Mouse (Mus musculus): ENCODE results near the gene Dpt. TPM values are rescaled to one million over a fixed set of nuclear protein-coding genes. Genes with fewer than 3 reads are reported as not detected.
"Not testable (repeated sequence)": the region's sequence is repeated elsewhere in the genome, so short reads cannot be mapped to it uniquely, and the experiment has no call there.

Gene Dpt
- total RNA-seq, 4 experiments from 2014 or later = 0.18 to 0.42 (median 0.21) TPM; not detected in 1

- no peak for DNase-seq (ENCODE audit: low spot score in 2 of 2)
Measured at GRCm38 (mm10) chr1:164817331-164817730, 20.9 kb downstream of the Dpt start.

DNA sequence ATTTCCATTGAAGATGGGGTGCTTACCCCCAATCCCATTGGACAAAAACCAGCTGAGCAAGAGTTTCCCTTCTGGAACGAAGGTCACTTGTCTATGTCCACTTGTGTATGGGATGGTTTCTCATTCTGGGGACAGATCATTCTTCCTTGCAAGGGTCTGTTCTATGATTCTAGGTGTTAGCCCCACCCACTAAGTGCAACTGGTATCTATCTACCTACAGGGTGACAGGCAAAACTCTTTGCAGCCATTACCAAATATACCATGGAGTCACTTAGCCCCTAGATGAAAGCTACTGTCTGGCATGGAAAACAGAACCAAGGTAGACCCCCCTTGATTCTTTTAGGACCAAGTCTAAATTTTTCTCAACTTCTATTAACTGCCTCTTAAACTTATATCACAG, 24.9 kb downstream of the Dpt start:
- DNase-seq (ENCODE audit: low spot score in 2 of 2) = no peak

- DNase-seq (ENCODE audit: low spot score in 2 of 2) = no peak
Measured at GRCm38 (mm10) chr1:164821821-164822220, 25.4 kb downstream of the Dpt start.

DNA sequence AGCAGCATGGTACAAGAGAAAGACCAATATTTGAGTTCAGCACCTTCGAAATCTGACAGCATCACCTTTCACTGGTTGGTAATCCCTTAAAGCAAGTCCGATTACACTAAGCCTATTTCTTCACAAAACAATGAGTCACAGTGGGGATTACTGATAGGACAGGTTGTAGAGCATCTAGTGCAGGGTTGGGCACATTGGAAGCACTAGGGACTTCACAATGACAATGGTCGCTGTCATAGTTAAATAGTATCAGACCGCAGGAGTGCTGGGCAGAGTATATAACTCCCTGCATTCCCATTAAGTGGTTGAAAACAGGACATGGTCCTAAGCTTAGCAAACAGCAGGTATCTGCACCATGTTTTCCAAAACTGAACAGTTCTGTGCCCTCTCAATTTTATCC, 25.8 kb downstream of the Dpt start:
- no peak for DNase-seq (ENCODE audit: low spot score in 2 of 2)

GRCm38 (mm10) chr1:164824896-164825295, 28.5 kb downstream of the Dpt start:
- no peak for DNase-seq (ENCODE audit: low spot score in 2 of 2)

DNA sequence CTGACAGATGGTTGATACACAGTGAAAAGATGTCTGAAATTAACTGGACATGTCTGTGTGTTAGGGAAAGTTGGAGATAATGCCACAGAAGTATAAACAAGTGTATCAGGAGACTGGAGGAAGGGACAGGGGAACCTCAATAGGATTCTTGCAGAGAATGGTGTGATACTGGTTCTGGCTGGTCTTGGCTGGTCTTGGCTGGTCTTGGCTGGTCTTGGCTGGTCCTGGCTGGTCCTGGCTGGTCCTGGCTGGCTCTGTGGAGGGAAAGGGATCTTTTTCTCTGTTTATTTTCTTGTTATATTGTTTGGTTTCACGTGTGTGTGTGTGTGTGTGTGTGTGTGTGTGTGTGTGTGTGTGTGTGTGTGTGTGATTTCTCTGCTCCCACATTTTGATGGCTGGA, 33.4 kb downstream of the Dpt start:
- no peak for DNase-seq (ENCODE audit: low spot score in 2 of 2)

DNA sequence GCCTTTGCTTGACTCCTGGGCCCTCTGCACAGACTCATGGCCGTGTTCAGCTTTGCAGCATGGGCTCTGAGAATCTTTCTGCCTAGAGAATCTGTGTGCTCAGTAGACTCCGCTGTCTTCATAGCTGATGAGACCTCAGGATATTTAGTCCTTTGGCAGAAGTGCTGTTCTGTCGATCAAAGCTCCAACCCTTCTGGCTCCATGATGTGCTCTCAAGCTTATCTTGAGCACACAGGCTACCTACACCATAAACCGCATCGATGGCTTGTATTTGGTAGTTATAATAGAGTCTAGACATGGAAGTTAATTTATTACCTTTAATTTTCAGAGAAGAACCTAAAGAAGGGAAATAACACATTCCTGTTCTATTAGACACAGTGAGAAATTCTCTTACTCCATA, 36.0 kb downstream of the Dpt start:
- no peak for DNase-seq (ENCODE audit: low spot score in 2 of 2)

GRCm38 (mm10) chr1:164848616-164849265, 52.3 kb downstream of the Dpt start:
- peak in 1 of 2 experiments; percentile 43 for DNase-seq (ENCODE audit: low spot score in 2 of 2)

DNA sequence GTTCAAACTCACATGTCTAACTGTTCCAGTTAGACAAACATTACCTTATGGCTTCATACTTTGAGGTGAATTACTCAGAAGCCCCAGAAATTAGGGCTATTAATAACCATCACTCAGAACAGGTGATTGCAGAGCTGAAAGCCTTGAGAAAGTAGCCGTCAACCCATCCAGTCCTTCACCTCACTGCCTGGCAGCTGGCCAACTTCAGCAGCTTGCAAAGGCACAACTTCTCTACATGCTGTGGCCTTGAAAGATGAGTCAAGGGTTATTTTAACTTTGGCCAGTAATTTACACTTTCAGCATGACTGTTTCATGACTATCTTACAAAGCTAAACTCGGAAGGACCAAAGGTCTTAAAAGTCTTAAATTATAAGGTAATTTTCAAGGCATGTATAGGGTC, 59.3 kb downstream of the Dpt start:
- DNase-seq (ENCODE audit: low spot score in 2 of 2) = not testable (repeated sequence)

GRCm38 (mm10) chr1:164859952-164860351, 63.5 kb downstream of the Dpt start:
- no peak for DNase-seq (ENCODE audit: low spot score in 2 of 2)

GRCm38 (mm10) chr1:164860782-164861181, 64.3 kb downstream of the Dpt start:
- DNase-seq (ENCODE audit: low spot score in 2 of 2) = no peak

DNA sequence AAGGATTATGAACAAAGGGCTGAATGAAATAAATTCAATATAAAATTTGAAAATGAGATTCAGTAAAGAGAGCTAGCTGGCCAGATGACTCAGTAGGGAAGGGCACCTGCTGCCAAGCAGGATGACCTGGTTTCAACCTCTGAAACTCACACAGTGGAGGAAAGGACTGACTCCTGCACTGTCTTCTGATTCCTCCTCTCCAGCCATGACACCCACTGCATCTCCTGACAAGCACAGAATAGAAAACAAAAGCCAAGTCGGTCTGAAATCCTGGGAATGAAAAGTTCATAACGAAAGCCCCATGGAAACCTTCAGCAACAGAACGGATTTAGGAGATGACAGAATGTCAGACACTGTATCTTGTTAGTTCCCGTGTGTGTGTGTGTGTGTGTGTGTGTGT, 65.1 kb downstream of the Dpt start:
- DNase-seq (ENCODE audit: low spot score in 2 of 2) = no peak

GRCm38 (mm10) chr1:164862946-164863883, 66.8 kb downstream of the Dpt start:
- no peak for DNase-seq (ENCODE audit: low spot score in 2 of 2)

DNA sequence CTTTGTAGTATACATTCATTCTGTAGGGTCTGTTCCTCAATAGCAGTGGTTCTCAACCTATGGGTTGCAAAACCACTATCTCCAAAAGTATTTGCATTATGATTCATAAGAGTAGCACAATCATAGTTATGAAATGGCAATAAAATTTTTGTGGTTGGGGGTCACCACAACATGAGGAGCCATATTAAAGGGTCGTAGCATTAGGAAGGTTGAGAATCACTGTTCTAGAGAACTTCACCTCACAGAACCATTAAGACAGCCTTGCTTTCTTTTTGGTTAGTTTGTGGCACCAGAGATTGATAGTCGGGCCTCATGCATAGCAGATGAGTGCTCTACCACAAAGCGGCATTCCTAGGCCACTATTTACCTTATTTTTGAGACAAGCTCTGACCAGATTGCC, 68.2 kb downstream of the Dpt start:
- DNase-seq (ENCODE audit: low spot score in 2 of 2) = no peak

- DNase-seq (ENCODE audit: low spot score in 2 of 2) = no peak
Measured at GRCm38 (mm10) chr1:164870694-164871093, 74.2 kb downstream of the Dpt start.

Other genes with a start within 250 kb of the Dpt start
- not detected for gene Xcl1, start 138.9 kb downstream of the Dpt start, total RNA-seq (2022)

Measured in left cerebral cortex, adult 8-10 months (tissue).